ENCODE assay signal across 8 mouse cellular contexts in the genomic region with DNA sequence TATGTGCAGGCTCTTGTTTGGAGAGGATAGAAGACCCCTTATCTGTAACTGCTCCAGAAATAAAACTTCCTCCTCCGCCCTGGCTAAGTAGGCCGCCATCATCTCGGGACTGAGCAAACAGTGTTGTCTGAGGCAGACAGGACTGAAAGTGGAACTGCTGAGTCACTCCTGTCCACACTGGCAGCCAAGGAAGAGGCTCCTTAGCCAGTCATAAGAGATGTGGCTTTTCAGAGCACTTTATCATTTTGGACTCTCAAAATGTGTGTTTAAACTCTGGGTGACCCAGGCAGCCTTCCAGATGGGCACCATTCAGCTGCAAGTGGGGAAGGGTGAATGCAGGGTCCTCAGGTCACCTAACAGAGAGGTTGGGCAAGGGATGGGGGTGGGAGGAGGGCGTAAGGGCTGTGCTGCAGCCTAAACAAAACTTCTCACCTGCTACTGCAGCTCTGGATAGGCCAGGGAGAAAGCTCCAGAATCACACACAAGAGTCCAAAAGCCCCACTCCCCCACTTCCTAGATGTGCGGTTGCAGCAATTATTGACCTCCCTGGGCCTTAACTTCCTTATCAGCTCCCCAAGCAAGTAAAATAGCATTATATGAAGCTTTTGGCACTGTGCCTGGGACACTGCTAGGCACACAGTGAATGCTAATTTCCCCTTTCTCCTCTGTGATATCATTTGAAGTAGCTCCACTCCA.
DNase-seq lines count a peak whose midpoint lies in the region; ATAC-seq and TF ChIP-seq lines count a peak whose summit lies in the region.

No protein-coding gene starts in this region.

- WGBS in heart, embryonic 13.5 days, result 10% methylated on average over 5 of the region's 5 CpGs
- WGBS in midbrain, embryonic 13.5 days, result 38% methylated on average over 5 of the region's 5 CpGs

- peak overlapping the region; percentile 22 for H3K27ac ChIP-seq in left cerebral cortex, adult 2 months
- peak overlapping the region; percentile 86 for H3K27ac ChIP-seq in heart, embryonic 13.5 days (replicated peaks)
- no peak overlapping the region for H3K27ac ChIP-seq in midbrain, embryonic 13.5 days

- ATAC-seq in heart, embryonic 13.5 days (ENCODE audit: extremely low read depth, insufficient number of reproducible peaks, low FRiP score, low TSS enrichment), result peak; percentile 61
- peak; percentile 80; the same call in 1 of the 2 replicates for ATAC-seq in midbrain, embryonic 13.5 days

- peaks cover 48% of the 10 kb centered on the region for H3K4me1 ChIP-seq in heart, embryonic 13.5 days
- peaks cover 11% of the 10 kb centered on the region for H3K4me1 ChIP-seq in midbrain, embryonic 13.5 days (replicated peaks)

- H3K9ac ChIP-seq in heart, embryonic 13.5 days, result no peak overlapping the region
- H3K9ac ChIP-seq in midbrain, embryonic 13.5 days (replicated peaks), result no peak overlapping the region

- H3K4me3 ChIP-seq in left cerebral cortex, adult 2 months, result no peak overlapping the region
- no peak overlapping the region for H3K4me3 ChIP-seq in heart, embryonic 13.5 days
- no peak overlapping the region for H3K4me3 ChIP-seq in midbrain, embryonic 13.5 days (replicated peaks)

- peak in 1 of 2 experiments; percentile 38 for DNase-seq in left cerebral cortex, adult 2 months (ENCODE audit: extremely low spot score in 1 of 2, low spot score in 2 of 2)
- no peak for DNase-seq in left cerebral cortex, postnatal 10 days (ENCODE audit: extremely low spot score in 1 of 2, low spot score in 2 of 2)
- DNase-seq in adrenal gland, postnatal 10 days, result peak; percentile 55
- DNase-seq in kidney, postnatal 4 days, result peak; percentile 34 to 55
- DNase-seq in layer of hippocampus, postnatal 10 days (ENCODE audit: low spot score in 2 of 2), result no peak
- DNase-seq in gastrocnemius, postnatal 36 days, result no peak

- H3K9me3 ChIP-seq in heart, embryonic 13.5 days, result no peaks in the 10 kb centered on the region
- H3K9me3 ChIP-seq in midbrain, embryonic 13.5 days, result no peaks in the 10 kb centered on the region

- peaks cover 26% of the 10 kb centered on the region; the same call in 1 of the 2 replicates for H3K27me3 ChIP-seq in heart, embryonic 13.5 days (replicated peaks)
- H3K27me3 ChIP-seq in midbrain, embryonic 13.5 days, result peaks cover 69% of the 10 kb centered on the region

- H3K4me2 ChIP-seq in heart, embryonic 13.5 days, result peak overlapping the region; percentile 33
- no peak overlapping the region for H3K4me2 ChIP-seq in midbrain, embryonic 13.5 days (replicated peaks)

- TF ChIP-seq CTCF in left cerebral cortex, adult 2 months (IDR thresholded peaks at IDR 0.05), result no peak

- H3K36me3 ChIP-seq in heart, embryonic 13.5 days, result no peaks in the 10 kb centered on the region
- no peaks in the 10 kb centered on the region for H3K36me3 ChIP-seq in midbrain, embryonic 13.5 days

- intact Hi-C loops in left cerebral cortex, adult 2 months (cut with DNase I), result no loop called here
- intact Hi-C loops in left cerebral cortex, postnatal 10 days (cut with DNase I), result no loop called here
- intact Hi-C loops in gastrocnemius, postnatal 36 days (cut with DNase I), result no loop called here

Comparison
In these comparisons a context has a peak if more than half of its experiments do, and no peak if none do; other contexts are left out.
1. DNase-seq: peak in adrenal gland, postnatal 10 days (single experiment) and kidney, postnatal 4 days (2 of 2); none in left cerebral cortex, postnatal 10 days (0 of 2), layer of hippocampus, postnatal 10 days (0 of 2) and gastrocnemius, postnatal 36 days (0 of 2).